Mouse (Mus musculus) kidney, postnatal 10 days (tissue): Measurements from ENCODE around the gene Hsd3b7.

ENCODE experiments used
- DNase-seq: peaks from one replicate; pipeline ENCODE4 v3.0.0; 2021; ENCODE audit warnings: mixed read lengths

The Hsd3b7 gene

GRCm38 (mm10) chr7:127776426-127776825 is 24.0 kb upstream of the Hsd3b7 start, which contains the start of gene Setd1a:
TSS of gene Setd1a (plus strand) at chr7:127776670.
- DNase-seq, result peak; percentile 95

DNA sequence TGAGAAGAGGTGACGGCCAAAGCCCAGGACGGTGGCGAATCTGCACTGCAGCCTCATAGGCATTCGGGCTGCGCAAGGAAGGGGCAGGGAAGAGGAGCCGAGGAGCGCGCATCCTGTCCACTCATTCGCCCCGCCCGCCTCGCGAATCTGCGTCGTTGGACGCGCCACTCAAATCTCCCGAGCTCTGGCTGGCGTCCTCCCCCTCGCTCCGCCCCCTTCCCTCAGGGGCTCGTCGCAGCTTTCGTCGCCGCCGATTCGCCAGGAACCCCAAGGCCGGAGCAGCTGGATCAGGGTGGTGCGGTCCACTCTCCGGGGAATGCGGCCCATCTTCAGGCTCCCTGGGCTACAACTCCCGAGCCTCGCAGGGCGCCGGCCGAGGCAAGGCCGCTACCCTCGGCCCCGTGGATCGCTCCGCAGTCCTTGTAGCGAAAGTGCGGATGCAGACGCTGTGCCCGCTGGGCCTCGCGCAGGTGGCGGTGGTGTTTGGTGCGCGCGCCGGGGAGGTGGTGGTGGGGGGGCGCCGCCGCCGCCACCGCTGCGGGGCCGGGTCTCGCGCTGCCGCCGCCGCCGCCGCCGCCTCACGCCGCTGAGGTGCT is 23.4 kb upstream of the Hsd3b7 start:
- DNase-seq, result peak; percentile 99

GRCm38 (mm10) chr7:127777474-127778266 is 22.7 kb upstream of the Hsd3b7 start:
- peak; percentile 83 for DNase-seq

GRCm38 (mm10) chr7:127778350-127778749 is 22.1 kb upstream of the Hsd3b7 start:
- DNase-seq, result no peak

DNA sequence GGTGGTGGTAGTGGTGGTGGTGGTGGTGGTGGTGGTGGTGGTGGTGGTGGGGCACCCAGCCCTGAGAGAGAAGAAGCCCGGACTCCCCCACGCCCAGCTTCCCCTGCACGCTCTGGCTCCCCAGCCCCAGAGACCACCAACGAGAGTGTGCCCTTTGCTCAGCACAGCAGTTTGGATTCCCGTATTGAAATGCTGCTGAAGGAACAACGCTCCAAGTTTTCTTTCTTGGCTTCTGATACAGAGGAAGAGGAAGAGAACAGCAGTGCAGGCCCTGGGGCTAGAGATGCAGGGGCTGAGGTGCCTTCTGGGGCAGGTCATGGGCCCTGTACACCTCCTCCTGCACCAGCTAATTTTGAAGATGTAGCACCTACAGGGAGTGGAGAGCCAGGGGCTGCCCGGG is 15.1 kb upstream of the Hsd3b7 start, which contains the start of gene Gm49388:
Gene Gm49388 (plus strand): TSS at position 301 of the 400 bp plus-strand sequence.
- DNase-seq, result no peak

- no peak for DNase-seq
These were observed 3.1 kb upstream of the Hsd3b7 start for GRCm38 (mm10) chr7:127797076-127797845.

DNA sequence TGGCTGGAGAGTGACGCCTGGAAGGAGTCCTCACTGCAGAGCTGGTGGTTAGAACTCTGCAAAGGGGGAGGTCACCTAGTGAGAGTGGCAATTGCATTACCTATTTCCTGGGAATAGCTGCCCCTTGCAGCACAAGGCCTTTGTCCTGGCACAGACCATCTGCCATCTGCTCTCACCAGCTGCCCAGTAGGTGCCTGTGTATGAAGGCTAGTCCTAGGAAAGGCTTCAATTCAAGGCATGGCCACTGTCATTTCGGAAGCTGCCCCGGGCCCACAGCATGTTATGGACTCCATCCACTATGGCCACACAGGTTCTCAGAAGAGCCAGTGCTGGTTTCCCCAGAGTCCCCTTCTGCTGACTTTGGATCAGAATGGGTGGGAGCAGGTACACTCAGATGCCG is 1.8 kb upstream of the Hsd3b7 start:
- DNase-seq, result no peak

DNA sequence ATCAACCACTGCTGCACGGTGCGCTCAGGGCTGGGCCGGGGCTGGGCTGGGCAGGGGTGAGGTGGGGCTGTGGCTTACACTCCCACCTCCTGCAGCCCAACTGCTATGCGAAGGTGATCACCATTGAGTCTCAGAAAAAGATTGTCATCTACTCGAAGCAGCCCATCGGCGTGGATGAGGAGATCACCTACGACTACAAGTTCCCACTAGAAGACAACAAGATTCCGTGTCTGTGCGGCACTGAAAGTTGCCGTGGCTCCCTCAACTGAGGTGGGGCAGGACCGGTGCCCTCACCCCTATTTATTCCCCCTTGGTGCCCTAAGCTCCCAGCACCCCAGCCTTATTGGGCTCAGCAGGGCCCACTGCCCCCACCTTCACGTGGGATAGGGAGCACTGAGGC is 1.2 kb upstream of the Hsd3b7 start:
- DNase-seq, result no peak

- no peak for DNase-seq
These were observed 666 bp upstream of the Hsd3b7 start for GRCm38 (mm10) chr7:127799738-127800137.

DNA sequence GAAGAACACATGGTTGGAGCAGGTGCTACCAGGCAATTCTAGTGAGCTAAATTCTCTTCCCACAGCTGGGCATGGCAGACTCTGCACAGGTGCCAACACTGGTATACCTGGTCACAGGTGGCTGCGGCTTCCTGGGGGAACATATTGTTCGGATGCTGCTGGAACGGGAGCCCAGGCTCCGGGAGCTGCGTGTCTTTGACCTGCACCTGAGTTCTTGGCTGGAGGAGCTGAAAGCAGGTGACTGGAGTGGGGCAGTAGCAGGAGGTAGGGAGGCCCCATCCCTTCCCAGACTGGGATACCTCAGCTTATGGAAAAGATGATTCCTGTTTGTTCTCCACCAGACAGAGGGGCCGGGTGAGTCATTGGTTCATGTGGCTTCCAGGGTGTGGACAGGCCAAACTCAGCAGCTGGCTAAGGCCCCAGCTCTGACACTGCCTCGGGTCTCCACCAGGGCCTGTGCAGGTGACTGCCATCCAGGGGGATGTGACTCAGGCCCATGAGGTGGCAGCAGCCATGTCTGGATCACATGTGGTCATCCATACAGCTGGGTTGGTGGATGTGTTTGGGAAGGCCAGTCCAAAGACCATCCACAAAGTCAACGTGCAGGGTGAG is 712 bp downstream of the Hsd3b7 start:
- no peak for DNase-seq

DNA sequence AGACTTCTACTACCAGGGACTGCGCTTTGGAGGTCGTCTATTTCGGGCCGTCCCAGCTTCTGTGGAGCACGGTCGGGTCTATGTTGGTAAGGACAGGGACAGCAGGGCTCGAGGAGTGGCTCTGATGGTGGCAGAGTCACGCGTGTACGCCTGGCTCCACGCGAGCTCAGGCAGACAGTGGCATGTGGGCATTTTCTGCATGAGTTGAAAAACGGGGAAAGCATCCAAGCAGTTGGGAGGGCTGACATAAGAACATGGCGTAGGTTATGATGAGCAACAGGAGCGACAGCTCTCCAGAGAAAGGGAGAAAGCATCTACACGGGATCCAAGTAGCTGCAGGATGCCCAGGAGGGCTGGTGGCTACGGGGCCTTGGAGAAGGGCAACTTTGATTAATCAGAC is 1.9 kb downstream of the Hsd3b7 start:
- no peak for DNase-seq

DNA sequence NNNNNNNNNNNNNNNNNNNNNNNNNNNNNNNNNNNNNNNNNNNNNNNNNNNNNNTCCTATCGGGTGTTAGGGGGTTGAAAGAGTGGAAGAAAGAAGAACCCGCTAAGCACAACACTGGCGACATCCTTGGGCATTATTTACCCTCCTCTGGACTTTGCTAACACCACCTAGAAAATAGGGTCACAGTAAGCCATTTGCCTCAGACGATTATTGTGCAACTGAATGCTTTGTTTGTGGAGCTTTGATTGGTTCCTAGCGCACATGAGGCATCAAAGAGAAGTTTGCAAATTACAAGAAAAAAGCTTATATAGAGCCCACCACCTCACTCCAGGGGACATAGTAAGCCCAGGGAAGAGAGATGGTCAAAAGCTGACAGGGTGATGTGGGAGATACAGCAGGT is 8.4 kb downstream of the Hsd3b7 start:
- no peak for DNase-seq

- DNase-seq, result no peak
These were observed 9.4 kb downstream of the Hsd3b7 start for GRCm38 (mm10) chr7:127809846-127810245.

DNA sequence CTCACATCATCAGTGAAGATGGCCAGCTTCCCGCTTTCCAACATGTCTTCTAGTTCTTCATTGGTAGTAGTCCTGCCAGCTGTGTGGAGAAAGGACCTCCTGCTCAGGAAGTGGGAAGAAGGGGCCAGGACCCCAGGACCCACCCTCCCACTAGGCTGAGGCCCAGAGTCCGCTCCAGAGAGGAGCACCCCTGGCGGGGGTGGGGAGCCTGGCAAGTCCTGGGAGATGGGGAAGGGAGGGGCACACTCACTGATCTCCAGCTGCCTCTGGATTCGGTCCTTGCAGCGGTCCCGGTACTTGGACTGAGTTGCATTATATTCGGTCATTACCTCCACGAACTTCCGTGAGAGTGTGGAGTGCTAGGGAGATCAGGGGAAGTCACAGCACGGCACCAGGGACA is 10.2 kb downstream of the Hsd3b7 start:
- DNase-seq, result no peak

- DNase-seq, result no peak
These were observed 10.8 kb downstream of the Hsd3b7 start for GRCm38 (mm10) chr7:127811240-127811639.

GRCm38 (mm10) chr7:127812292-127812691 is 11.9 kb downstream of the Hsd3b7 start:
- no peak for DNase-seq

DNA sequence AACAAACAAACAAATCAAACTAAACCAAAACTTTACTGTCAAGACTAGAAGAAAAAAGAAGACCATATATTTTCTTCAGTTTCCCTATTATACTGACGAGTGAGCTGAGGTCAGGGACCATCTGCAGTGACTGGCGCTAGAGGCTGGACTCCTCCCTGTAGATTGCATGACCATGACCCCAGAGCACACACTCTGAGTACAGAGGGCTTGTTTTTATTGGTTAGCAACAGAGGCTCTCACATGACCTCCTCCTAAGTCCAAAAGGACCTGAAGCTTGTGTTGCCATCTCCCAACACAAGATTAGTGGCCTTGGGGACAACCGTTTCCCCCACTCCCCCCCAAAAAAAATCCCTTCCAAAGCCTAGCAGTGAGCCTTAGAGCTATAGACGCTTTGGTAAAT is 13.4 kb downstream of the Hsd3b7 start:
- DNase-seq, result no peak

GRCm38 (mm10) chr7:127814241-127814921 is 14.0 kb downstream of the Hsd3b7 start:
- DNase-seq, result peak; percentile 71

GRCm38 (mm10) chr7:127815116-127815665 is 14.8 kb downstream of the Hsd3b7 start:
- DNase-seq, result no peak

DNA sequence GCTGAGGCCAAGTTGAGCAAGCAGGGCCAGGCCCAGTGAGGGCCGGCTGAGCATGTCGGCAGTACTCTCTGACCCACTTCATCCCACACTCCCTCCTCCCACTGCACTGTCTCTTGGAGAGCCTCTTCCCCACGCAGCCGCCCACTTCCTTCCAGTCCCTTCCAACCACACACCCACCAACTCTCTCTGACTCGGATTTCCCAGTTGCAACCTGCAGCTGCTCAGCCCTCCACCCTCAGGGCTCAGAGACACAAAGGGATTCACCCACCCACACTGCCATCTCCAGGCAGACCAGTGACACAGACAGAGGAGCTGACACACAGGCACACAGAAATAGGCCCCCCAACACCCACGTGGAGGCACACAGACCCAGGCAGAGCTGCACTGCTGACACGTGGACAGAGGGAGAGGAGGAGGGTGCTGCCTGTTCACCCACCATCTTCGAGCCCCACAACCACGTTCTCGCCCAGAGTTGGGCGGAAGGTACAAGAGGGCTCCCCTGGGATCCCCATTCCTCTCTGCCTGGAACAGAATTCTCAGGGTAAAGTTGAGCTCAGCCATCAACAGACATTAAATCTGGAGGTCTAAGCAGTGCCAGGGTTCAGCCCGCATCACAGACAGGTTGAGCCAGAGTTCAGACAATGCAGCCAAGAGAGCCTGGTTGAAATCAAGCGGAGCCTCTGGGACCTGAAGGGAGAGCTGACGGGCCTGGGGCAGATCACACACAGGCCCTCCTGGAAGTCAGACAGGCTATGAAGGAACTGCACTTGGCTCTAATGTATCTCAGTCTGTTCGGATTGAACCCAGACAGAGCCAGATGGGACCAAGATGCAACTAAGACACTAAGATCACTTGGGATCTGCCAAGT is 15.8 kb downstream of the Hsd3b7 start:
- peak; percentile 76 for DNase-seq

- DNase-seq, result no peak
These were observed 16.6 kb downstream of the Hsd3b7 start for GRCm38 (mm10) chr7:127817053-127817452.
